ENCODE assay signal across 12 mouse cellular contexts in genomic region chr14:122483556-122484421, GRCm38 (mm10). TPM values are rescaled to one million over a fixed set of nuclear protein-coding genes. Genes with fewer than 3 reads are reported as not detected.
A peak's percentile ranks its signal among the peaks of the same experiment; 100 is the strongest.
DNase-seq lines count a peak whose midpoint lies in the region; ATAC-seq and TF ChIP-seq lines count a peak whose summit lies in the region.
"Had no signal": no experiment of that assay in that cellular context is flagged by ENCODE, and none has a peak within 500 bp of the region (broad histone marks: within the 10 kb centered on the region; RNA-seq: fewer than 3 reads in every experiment).

No protein-coding gene starts in this region.

- intact Hi-C loops in left cerebral cortex, postnatal 4 days (cut with DNase I), result loop anchor here (5.0 kb wide), 1 partner anchor 394 kb away; no protein-coding TSS in a partner anchor
- intact Hi-C loops in left cerebral cortex, postnatal 25 days (cut with DNase I), result loop anchor here (10.0 kb wide), 2 partner anchors 379 to 391 kb away; partner anchors contain the start of gene Tm9sf2

- WGBS in forebrain, embryonic 12.5 days, result 6% methylated on average over 18 of the region's 18 CpGs
- 20% methylated on average over 18 of the region's 18 CpGs for WGBS in limb, embryonic 14.5 days

- peak overlapping the region; percentile 38 for H3K9ac ChIP-seq in forebrain, embryonic 12.5 days
- H3K9ac ChIP-seq in limb, embryonic 14.5 days (ENCODE audit: low read depth, low read length, severe bottlenecking), result no peak overlapping the region
- H3K9ac ChIP-seq: intestine, embryonic 15.5 days; liver, embryonic 12.5 days had no signal

- no peak for TF ChIP-seq POLR2A in limb, embryonic 14.5 days (IDR thresholded peaks at IDR 0.05; ENCODE audit: borderline replicate concordance, extremely low read depth, insufficient read depth, insufficient read length)

- H3K27me3 ChIP-seq in forebrain, embryonic 12.5 days, result peaks cover 60% of the 10 kb centered on the region
- H3K27me3 ChIP-seq in limb, embryonic 14.5 days (ENCODE audit: control insufficient read depth, insufficient read depth, low read length), result peaks cover 79% of the 10 kb centered on the region

- ATAC-seq in forebrain, embryonic 12.5 days (ENCODE audit: low FRiP score), result no peak
- ATAC-seq in limb, embryonic 14.5 days (ENCODE audit: low FRiP score, low read depth), result no peak
- ATAC-seq: intestine, embryonic 15.5 days; liver, embryonic 12.5 days had no signal

- H3K36me3 ChIP-seq in forebrain, embryonic 12.5 days (replicated peaks), result peaks cover 2% of the 10 kb centered on the region; the same call in 1 of the 2 replicates
- H3K36me3 ChIP-seq in limb, embryonic 14.5 days (ENCODE audit: control insufficient read depth, insufficient read depth, low read length), result no peaks in the 10 kb centered on the region
- H3K36me3 ChIP-seq: intestine, embryonic 15.5 days; liver, embryonic 12.5 days had no signal

- peak overlapping the region; percentile 73; the same call in 1 of the 2 replicates for H3K27ac ChIP-seq in forebrain, embryonic 12.5 days
- H3K27ac ChIP-seq in limb, embryonic 14.5 days (replicated peaks; ENCODE audit: low read depth, low read length), result no peak overlapping the region
- H3K27ac ChIP-seq: intestine, embryonic 15.5 days; liver, embryonic 12.5 days had no signal

- DNase-seq in left cerebral cortex, postnatal 4 days, result peak; percentile 45
- no peak for DNase-seq in left cerebral cortex, postnatal 25 days (ENCODE audit: low spot score in 2 of 2)
- peak; percentile 2 for DNase-seq in limb, embryonic 14.5 days (ENCODE audit: low spot score)
- DNase-seq in retina, postnatal 1 day, result peak; percentile 31
- no peak for DNase-seq in adrenal gland, adult 2 months
- DNase-seq in adrenal gland, postnatal 25 days, result no peak
- DNase-seq in left cerebral cortex, adult 8-10 months (ENCODE audit: low spot score in 2 of 2), result no peak

- H3K4me2 ChIP-seq in forebrain, embryonic 12.5 days, result peak overlapping the region; percentile 63
- H3K4me2 ChIP-seq in limb, embryonic 14.5 days (replicated peaks; ENCODE audit: low read depth, low read length, severe bottlenecking), result no peak overlapping the region
- H3K4me2 ChIP-seq: intestine, embryonic 15.5 days; liver, embryonic 12.5 days had no signal

- no peaks in the 10 kb centered on the region for H3K9me3 ChIP-seq in forebrain, embryonic 12.5 days
- no peaks in the 10 kb centered on the region for H3K9me3 ChIP-seq in limb, embryonic 14.5 days (ENCODE audit: control insufficient read depth, low read length)
- H3K9me3 ChIP-seq: intestine, embryonic 15.5 days; liver, embryonic 12.5 days had no signal

- peaks cover 53% of the 10 kb centered on the region for H3K4me1 ChIP-seq in forebrain, embryonic 12.5 days
- H3K4me1 ChIP-seq in limb, embryonic 14.5 days (ENCODE audit: control insufficient read depth, insufficient read depth, low read length), result no peaks in the 10 kb centered on the region
- H3K4me1 ChIP-seq: intestine, embryonic 15.5 days; liver, embryonic 12.5 days had no signal

- H3K4me3 ChIP-seq in forebrain, embryonic 12.5 days (replicated peaks), result peak overlapping the region; percentile 24
- H3K4me3 ChIP-seq in limb, embryonic 14.5 days (replicated peaks; ENCODE audit: low read length), result no peak overlapping the region
- H3K4me3 ChIP-seq: intestine, embryonic 15.5 days; liver, embryonic 12.5 days had no signal

RNA-seq across cellular contexts. Expression of gene Gm10837, which starts 6.6 kb away (rescaled TPM):
- under 1 TPM in 1 of 2 experiments, not detected in 1; 0.40 TPM for total RNA-seq in left cerebral cortex, postnatal 4 days (2021)
- not detected for total RNA-seq in left cerebral cortex, postnatal 25 days (2021)
- polyA plus RNA-seq in forebrain, embryonic 12.5 days (2016; fragmentation: Nextera tagmentation; extraction: Ambion mirVana), result 0.36 and 0.59 TPM in 2 replicates
- not detected in 2 replicates for polyA plus RNA-seq in limb, embryonic 14.5 days (2012; rRNA removed)
- 0.12 TPM in 1 of 2 replicates, not detected in the other for polyA plus RNA-seq in limb, embryonic 14.5 days (2014; fragmentation: Nextera tagmentation; extraction: Ambion mirVana)
- not detected for total RNA-seq in adrenal gland, adult 2 months (2021)
- polyA plus RNA-seq in adrenal gland, adult 2 months (2012; rRNA removed), result not detected in 2 replicates
- total RNA-seq in adrenal gland, postnatal 25 days (2021), result not detected in 2 replicates
- total RNA-seq in left cerebral cortex, adult 8-10 months (2022), result not detected
- polyA plus RNA-seq: gonadal fat pad, adult 2 months; intestine, embryonic 15.5 days; liver, embryonic 12.5 days; spleen, adult 2 months had no signal

RNA-seq across cellular contexts. Expression of gene Zic2, which starts 8.6 kb away (rescaled TPM):
- 10 to 100 TPM; 22.4 to 24.1 TPM for total RNA-seq in left cerebral cortex, postnatal 4 days (2021)
- 10 to 100 TPM; 16.0 to 16.5 TPM for total RNA-seq in left cerebral cortex, postnatal 25 days (2021)
- polyA plus RNA-seq in forebrain, embryonic 12.5 days (2016; fragmentation: Nextera tagmentation; extraction: Ambion mirVana), result 12.7 and 16.3 TPM in 2 replicates
- polyA plus RNA-seq in limb, embryonic 14.5 days (2012; rRNA removed), result 4.0 and 6.0 TPM in 2 replicates
- 0.80 and 1.1 TPM in 2 replicates for polyA plus RNA-seq in limb, embryonic 14.5 days (2014; fragmentation: Nextera tagmentation; extraction: Ambion mirVana)
- total RNA-seq in adrenal gland, adult 2 months (2021), result not detected
- polyA plus RNA-seq in adrenal gland, adult 2 months (2012; rRNA removed), result 0.10 and 0.41 TPM in 2 replicates
- not detected in 2 replicates for total RNA-seq in adrenal gland, postnatal 25 days (2021)
- total RNA-seq in left cerebral cortex, adult 8-10 months (2022), result 10 to 100 TPM; 20.3 to 25.7 (median 21.7) TPM
- polyA plus RNA-seq: intestine, embryonic 15.5 days; liver, embryonic 12.5 days; spleen, adult 2 months had no signal

RNA-seq across cellular contexts. Expression of gene Zic5, which starts 18.3 kb away (rescaled TPM):
- total RNA-seq in left cerebral cortex, postnatal 4 days (2021), result 1 to 10 TPM; 3.9 to 5.1 TPM
- total RNA-seq in left cerebral cortex, postnatal 25 days (2021), result 1 to 10 TPM; 2.3 to 2.7 TPM
- 18.6 and 25.8 TPM in 2 replicates for polyA plus RNA-seq in forebrain, embryonic 12.5 days (2016; fragmentation: Nextera tagmentation; extraction: Ambion mirVana)
- 0.47 and 1.3 TPM in 2 replicates for polyA plus RNA-seq in limb, embryonic 14.5 days (2012; rRNA removed)
- polyA plus RNA-seq in limb, embryonic 14.5 days (2014; fragmentation: Nextera tagmentation; extraction: Ambion mirVana), result 0.76 and 0.94 TPM in 2 replicates
- not detected for total RNA-seq in adrenal gland, adult 2 months (2021)
- polyA plus RNA-seq in adrenal gland, adult 2 months (2012; rRNA removed), result 0.02 TPM in 1 of 2 replicates, not detected in the other
- not detected in 2 replicates for total RNA-seq in adrenal gland, postnatal 25 days (2021)
- 1 to 10 TPM; 2.2 to 6.1 (median 3.5) TPM for total RNA-seq in left cerebral cortex, adult 8-10 months (2022)
- polyA plus RNA-seq: gonadal fat pad, adult 2 months; intestine, embryonic 15.5 days; liver, embryonic 12.5 days; spleen, adult 2 months had no signal

RNA-seq across cellular contexts. Expression of gene Gm5089, which starts 32.9 kb away (rescaled TPM):
- under 1 TPM; 0.28 to 0.50 TPM for total RNA-seq in left cerebral cortex, postnatal 4 days (2021)
- under 1 TPM in 1 of 2 experiments, not detected in 1; 0.23 TPM for total RNA-seq in left cerebral cortex, postnatal 25 days (2021)
- 1.6 and 2.1 TPM in 2 replicates for polyA plus RNA-seq in forebrain, embryonic 12.5 days (2016; fragmentation: Nextera tagmentation; extraction: Ambion mirVana)
- polyA plus RNA-seq in limb, embryonic 14.5 days (2012; rRNA removed), result not detected in 2 replicates
- 0.25 TPM in 1 of 2 replicates, not detected in the other for polyA plus RNA-seq in limb, embryonic 14.5 days (2014; fragmentation: Nextera tagmentation; extraction: Ambion mirVana)
- not detected for total RNA-seq in adrenal gland, adult 2 months (2021)
- not detected in 2 replicates for polyA plus RNA-seq in adrenal gland, adult 2 months (2012; rRNA removed)
- total RNA-seq in adrenal gland, postnatal 25 days (2021), result not detected in 2 replicates
- under 1 TPM in 3 of 4 experiments, not detected in 1; 0.19 to 0.59 (median 0.41) TPM for total RNA-seq in left cerebral cortex, adult 8-10 months (2022)
- polyA plus RNA-seq: gonadal fat pad, adult 2 months; intestine, embryonic 15.5 days; liver, embryonic 12.5 days; spleen, adult 2 months had no signal

RNA-seq across cellular contexts. Expression of gene Pcca, which starts 50.3 kb away (rescaled TPM):
- 10 to 100 TPM; 26.1 to 29.5 TPM for total RNA-seq in left cerebral cortex, postnatal 4 days (2021)
- 10 to 100 TPM; 31.3 to 32.4 TPM for total RNA-seq in left cerebral cortex, postnatal 25 days (2021)
- polyA plus RNA-seq in forebrain, embryonic 12.5 days (2016; fragmentation: Nextera tagmentation; extraction: Ambion mirVana), result 34.7 and 38.6 TPM in 2 replicates
- polyA plus RNA-seq in limb, embryonic 14.5 days (2012; rRNA removed), result 11.4 and 15.7 TPM in 2 replicates
- polyA plus RNA-seq in limb, embryonic 14.5 days (2014; fragmentation: Nextera tagmentation; extraction: Ambion mirVana), result 17.3 and 18.1 TPM in 2 replicates
- 100 to 1,000 TPM; 152 to 179 TPM for total RNA-seq in adrenal gland, adult 2 months (2021)
- 18.9 and 20.6 TPM in 2 replicates for polyA plus RNA-seq in adrenal gland, adult 2 months (2012; rRNA removed)
- total RNA-seq in adrenal gland, postnatal 25 days (2021), result 133 and 175 TPM in 2 replicates
- 10 to 100 TPM; 35.3 to 45.7 (median 40.5) TPM for total RNA-seq in left cerebral cortex, adult 8-10 months (2022)

Comparison
In these comparisons a context has a peak if more than half of its experiments do, and no peak if none do; other contexts are left out.
1. DNase-seq: peak in left cerebral cortex, postnatal 4 days (single experiment), limb, embryonic 14.5 days (single experiment) and retina, postnatal 1 day (single experiment); none in left cerebral cortex, postnatal 25 days (0 of 2), adrenal gland, adult 2 months (single experiment), adrenal gland, postnatal 25 days (single experiment) and left cerebral cortex, adult 8-10 months (0 of 2).
2. RNA of gene Zic2, which starts 8.6 kb away (total RNA-seq): 22.4 to 24.1 TPM in left cerebral cortex, postnatal 4 days, 20.3 to 25.7 TPM in left cerebral cortex, adult 8-10 months and 16.0 to 16.5 TPM in left cerebral cortex, postnatal 25 days; not detected in adrenal gland, postnatal 25 days and not detected in adrenal gland, adult 2 months; every median in the first group is over 10 times any median in the second.